Comparison of ENCODE assay signal across 18 mouse cellular contexts in the genomic region with DNA sequence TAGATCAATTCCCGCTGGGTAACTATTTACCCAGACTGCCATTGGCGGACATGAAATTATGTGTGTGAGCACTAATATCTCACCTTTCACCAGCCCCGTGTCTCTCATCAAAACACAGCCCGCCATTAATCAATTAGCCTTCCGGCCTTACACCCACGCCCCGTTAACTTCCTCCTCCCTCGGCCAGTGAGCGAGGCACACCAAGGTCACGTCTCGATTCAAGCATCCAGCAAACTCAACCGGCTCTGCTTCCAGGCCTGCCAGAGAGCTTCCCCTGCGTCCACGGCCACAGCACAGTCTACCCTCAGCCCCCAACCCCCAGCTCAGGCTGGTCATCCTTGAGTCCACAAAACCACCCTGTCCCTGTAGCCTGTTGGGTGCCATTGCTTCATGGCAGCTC. TPM values are rescaled to one million over a fixed set of nuclear protein-coding genes. Genes with fewer than 3 reads are reported as not detected.
A peak's percentile ranks its signal among the peaks of the same experiment; 100 is the strongest.
DNase-seq lines count a peak whose midpoint lies in the region; ATAC-seq and TF ChIP-seq lines count a peak whose summit lies in the region.
"Had no signal": no experiment of that assay in that cellular context is flagged by ENCODE, and none has a peak within 500 bp of the region (broad histone marks: within the 10 kb centered on the region; RNA-seq: fewer than 3 reads in every experiment).

No protein-coding gene starts in this region.

- ATAC-seq in forebrain, embryonic 12.5 days (ENCODE audit: low FRiP score): no peak
- ATAC-seq in forebrain, embryonic 16.5 days: no peak
- no peak for ATAC-seq in lung, embryonic 14.5 days (ENCODE audit: insufficient read depth)

- no peak for TF ChIP-seq CTCF in lung, embryonic 14.5 days (IDR thresholded peaks at IDR 0.05; ENCODE audit: low read depth)

- peaks cover 81% of the 10 kb centered on the region for H3K4me1 ChIP-seq in forebrain, embryonic 12.5 days
- H3K4me1 ChIP-seq in forebrain, embryonic 16.5 days (replicated peaks; ENCODE audit: control insufficient read depth, insufficient read depth, low read length): peaks cover 34% of the 10 kb centered on the region
- H3K4me1 ChIP-seq in lung, embryonic 14.5 days (ENCODE audit: insufficient read depth): no peaks in the 10 kb centered on the region; the same call in 1 of the 2 replicates
- H3K4me1 ChIP-seq: embryonic facial prominence, embryonic 13.5 days; megakaryocyte, embryonic 14.5 days had no signal

- WGBS in forebrain, embryonic 12.5 days: 69% methylated on average over 14 of the region's 14 CpGs
- WGBS in forebrain, embryonic 16.5 days: 57% methylated on average over 14 of the region's 14 CpGs
- 16% methylated on average over 14 of the region's 14 CpGs for WGBS in lung, embryonic 14.5 days

- DNase-seq in lung, embryonic 14.5 days: peak; percentile 26
- no peak for DNase-seq in lung, postnatal 14 days
- DNase-seq in ES-CJ7 (ENCODE audit: low read depth, low spot score): peak; percentile 33
- DNase-seq in adrenal gland, postnatal 25 days: peak; percentile 35
- no peak for DNase-seq in cerebellum, adult 11-12 months
- DNase-seq: B cell, adult 2 months; cerebellum, adult 9-11 months; kidney, postnatal 36 days; left cerebral cortex, postnatal 4 days; liver; retina, postnatal 1 day had no signal

- no peak overlapping the region for H3K9ac ChIP-seq in forebrain, embryonic 12.5 days
- H3K9ac ChIP-seq in forebrain, embryonic 16.5 days (replicated peaks; ENCODE audit: low read depth, low read length): no peak overlapping the region
- no peak overlapping the region for H3K9ac ChIP-seq in lung, embryonic 14.5 days
- H3K9ac ChIP-seq: embryonic facial prominence, embryonic 13.5 days had no signal

- no peak overlapping the region for H3K4me3 ChIP-seq in forebrain, embryonic 12.5 days (replicated peaks)
- H3K4me3 ChIP-seq in forebrain, embryonic 16.5 days (replicated peaks; ENCODE audit: low read length): no peak overlapping the region
- no peak overlapping the region for H3K4me3 ChIP-seq in lung, embryonic 14.5 days (ENCODE audit: low read depth, low read length)
- H3K4me3 ChIP-seq: embryonic facial prominence, embryonic 13.5 days; megakaryocyte, embryonic 14.5 days had no signal

- H3K9me3 ChIP-seq in forebrain, embryonic 12.5 days: no peaks in the 10 kb centered on the region
- no peaks in the 10 kb centered on the region for H3K9me3 ChIP-seq in forebrain, embryonic 16.5 days (ENCODE audit: control insufficient read depth, low read length)
- no peaks in the 10 kb centered on the region for H3K9me3 ChIP-seq in lung, embryonic 14.5 days (ENCODE audit: low read depth, low read length)
- H3K9me3 ChIP-seq: embryonic facial prominence, embryonic 13.5 days; megakaryocyte, embryonic 14.5 days had no signal

- no peaks in the 10 kb centered on the region for H3K27me3 ChIP-seq in forebrain, embryonic 12.5 days
- no peaks in the 10 kb centered on the region for H3K27me3 ChIP-seq in forebrain, embryonic 16.5 days (replicated peaks; ENCODE audit: control insufficient read depth, insufficient read depth, low read length)
- no peaks in the 10 kb centered on the region for H3K27me3 ChIP-seq in lung, embryonic 14.5 days (ENCODE audit: insufficient read depth, low read length)

- H3K27ac ChIP-seq in forebrain, embryonic 12.5 days: peak overlapping the region; percentile 31; the same call in 1 of the 2 replicates
- no peak overlapping the region for H3K27ac ChIP-seq in forebrain, embryonic 16.5 days (ENCODE audit: low read length)
- no peak overlapping the region for H3K27ac ChIP-seq in lung, embryonic 14.5 days (ENCODE audit: low read depth)
- H3K27ac ChIP-seq: embryonic facial prominence, embryonic 13.5 days had no signal

- no peaks in the 10 kb centered on the region for H3K36me3 ChIP-seq in forebrain, embryonic 12.5 days (replicated peaks)
- H3K36me3 ChIP-seq in forebrain, embryonic 16.5 days (ENCODE audit: control insufficient read depth, insufficient read depth): no peaks in the 10 kb centered on the region
- no peaks in the 10 kb centered on the region for H3K36me3 ChIP-seq in lung, embryonic 14.5 days (ENCODE audit: insufficient read depth)
- H3K36me3 ChIP-seq: embryonic facial prominence, embryonic 13.5 days had no signal

- no peak overlapping the region for H3K4me2 ChIP-seq in forebrain, embryonic 12.5 days
- no peak overlapping the region for H3K4me2 ChIP-seq in forebrain, embryonic 16.5 days (ENCODE audit: low read length)
- H3K4me2 ChIP-seq in lung, embryonic 14.5 days: no peak overlapping the region
- H3K4me2 ChIP-seq: embryonic facial prominence, embryonic 13.5 days had no signal

RNA-seq across cellular contexts. Expression of gene Igsf21, which starts 32.2 kb away (rescaled TPM):
- 21.7 and 22.8 TPM in 2 replicates for polyA plus RNA-seq in forebrain, embryonic 12.5 days (2016; fragmentation: Nextera tagmentation; extraction: Ambion mirVana)
- 46.8 and 50.9 TPM in 2 replicates for polyA plus RNA-seq in forebrain, embryonic 16.5 days (2015; fragmentation: Nextera tagmentation; extraction: Ambion mirVana)
- polyA plus RNA-seq in lung, embryonic 14.5 days (2014; fragmentation: Nextera tagmentation; extraction: Ambion mirVana): not detected in 2 replicates
- total RNA-seq in adrenal gland, postnatal 25 days (2021): 1.9 and 3.2 TPM in 2 replicates
- total RNA-seq: gastrocnemius, adult 18-20 months; neutrophil, adult 5-6 weeks had no signal
- polyA plus RNA-seq: liver, embryonic 16.5 days had no signal

Comparison
In these comparisons a context has a peak if more than half of its experiments do, and no peak if none do; other contexts are left out.
1. DNase-seq: peak in lung, embryonic 14.5 days (single experiment), ES-CJ7 (single experiment) and adrenal gland, postnatal 25 days (single experiment); none in lung, postnatal 14 days (single experiment) and cerebellum, adult 11-12 months (single experiment).
2. RNA of gene Igsf21, which starts 32.2 kb away (polyA plus RNA-seq): 46.8 to 50.9 TPM in forebrain, embryonic 16.5 days and 21.7 to 22.8 TPM in forebrain, embryonic 12.5 days; not detected in lung, embryonic 14.5 days; every median in the first group is over 10 times any median in the second.